Mouse (Mus musculus): ENCODE measurements around the gene Rhoh. TPM values are rescaled to one million over a fixed set of nuclear protein-coding genes. Genes with fewer than 3 reads are reported as not detected.
A peak's percentile ranks its signal among the peaks of the same experiment; 100 is the strongest.

Rhoh gene
- 100 to 1,000 TPM; 342 to 463 TPM for polyA plus RNA-seq (2017; shearing (Covaris generic))

DNA sequence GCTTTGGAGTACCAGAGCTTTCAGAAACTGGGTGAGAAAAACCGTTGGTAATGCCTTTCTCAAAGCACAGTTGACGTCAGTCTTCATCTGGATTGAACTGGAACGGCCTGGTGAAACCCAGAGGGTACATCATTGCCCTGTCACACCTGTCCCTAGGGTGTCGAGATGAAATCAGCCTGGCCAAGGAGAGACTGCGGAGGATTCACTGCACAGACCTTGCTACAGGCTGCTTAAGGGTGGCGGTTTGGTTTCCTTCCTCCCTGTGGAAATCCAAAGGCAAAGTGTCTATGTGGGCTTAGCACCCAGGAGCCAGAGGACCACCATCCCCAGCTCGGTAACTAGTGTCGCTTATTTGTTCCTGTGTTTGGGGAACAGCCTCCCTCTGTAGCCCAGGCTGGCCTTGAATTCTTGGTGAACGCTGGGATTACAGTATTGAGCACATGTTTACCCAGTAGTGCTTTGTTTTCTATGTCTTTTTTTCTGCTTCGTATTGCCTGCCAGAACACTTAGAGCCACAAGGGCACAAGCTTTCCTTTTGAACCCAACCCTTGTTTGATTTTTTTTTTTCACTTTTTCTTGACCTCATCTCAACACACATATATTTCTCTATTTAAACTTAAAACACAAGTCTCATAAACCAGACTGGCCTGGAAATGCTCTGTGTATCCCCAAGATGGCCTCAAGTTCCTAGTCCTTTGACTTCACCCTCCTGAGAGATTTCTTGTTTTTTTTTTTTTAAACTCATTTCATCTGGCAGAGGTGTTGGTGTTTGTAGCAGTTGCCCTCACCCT, at the start of gene Rhoh:
TSS of gene Rhoh (plus strand) at position 60 of the 791 bp plus-strand sequence.
- peak; percentile 9 for ATAC-seq

DNA sequence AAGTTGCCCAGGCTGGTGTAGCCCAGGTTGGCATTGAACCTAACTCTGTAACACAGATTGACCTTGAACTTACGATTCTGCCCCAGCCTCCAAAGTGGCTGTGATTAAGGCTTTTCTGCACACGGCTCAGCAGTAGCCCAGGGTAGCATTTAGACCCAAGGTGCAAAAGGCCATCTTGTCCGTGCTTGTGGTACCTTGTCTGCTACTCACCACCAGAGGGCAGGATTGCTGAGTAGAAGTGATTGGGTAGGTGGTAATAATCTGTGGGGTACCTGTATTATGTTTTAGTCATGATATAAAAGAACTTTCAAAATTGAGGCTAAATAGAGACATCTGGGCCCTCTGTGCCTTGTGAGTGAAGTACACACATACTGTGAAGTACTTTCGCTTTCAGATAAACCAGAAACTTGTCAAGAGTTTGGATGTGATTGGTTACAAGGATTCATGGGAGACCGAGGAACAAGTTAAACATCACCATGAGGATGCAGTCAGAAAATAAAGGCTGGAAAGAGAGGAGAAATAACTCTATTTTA, 37.3 kb upstream of the Rhoh start:
- peak; percentile 70 for ATAC-seq

DNA sequence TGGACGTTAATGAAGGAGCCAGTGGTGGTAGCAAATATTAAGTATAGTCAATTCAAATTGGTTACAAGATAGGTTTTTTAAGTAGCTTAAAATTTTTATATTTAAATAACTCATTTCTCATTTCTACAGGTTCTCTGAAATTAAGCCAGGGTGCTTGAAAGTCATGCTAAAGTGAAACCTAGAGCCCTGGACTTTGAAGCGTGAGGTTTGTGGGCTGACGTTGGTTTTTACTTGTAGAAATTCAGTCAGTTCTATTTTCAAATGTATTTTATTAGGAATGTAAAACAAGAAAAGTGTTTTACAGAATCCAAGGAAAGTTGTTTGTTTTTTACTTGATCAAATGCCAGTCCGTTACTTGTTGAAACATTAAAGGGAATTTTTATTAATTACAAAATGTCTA, 34.5 kb upstream of the Rhoh start:
- no peak for ATAC-seq

DNA sequence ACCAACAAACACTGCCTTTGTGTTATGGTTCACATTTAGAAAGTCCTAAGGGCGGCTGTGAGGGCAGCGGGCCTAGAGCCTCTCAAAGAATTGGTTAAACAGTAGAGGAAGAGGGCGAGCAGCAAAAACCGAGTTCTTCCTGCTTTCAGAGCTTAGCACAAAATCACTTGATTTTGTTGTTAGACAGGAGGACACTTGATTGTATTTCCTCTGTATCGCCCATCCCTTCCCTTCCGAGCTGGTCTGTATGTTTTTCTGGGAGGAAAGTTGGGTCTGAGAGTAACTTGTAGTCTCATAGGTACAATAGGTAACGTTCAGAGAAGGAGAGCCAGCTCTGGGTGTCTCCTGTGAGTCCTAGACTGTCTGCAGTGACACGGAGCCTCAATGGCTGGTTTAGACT, 33.9 kb upstream of the Rhoh start:
- peak; percentile 28 for ATAC-seq

DNA sequence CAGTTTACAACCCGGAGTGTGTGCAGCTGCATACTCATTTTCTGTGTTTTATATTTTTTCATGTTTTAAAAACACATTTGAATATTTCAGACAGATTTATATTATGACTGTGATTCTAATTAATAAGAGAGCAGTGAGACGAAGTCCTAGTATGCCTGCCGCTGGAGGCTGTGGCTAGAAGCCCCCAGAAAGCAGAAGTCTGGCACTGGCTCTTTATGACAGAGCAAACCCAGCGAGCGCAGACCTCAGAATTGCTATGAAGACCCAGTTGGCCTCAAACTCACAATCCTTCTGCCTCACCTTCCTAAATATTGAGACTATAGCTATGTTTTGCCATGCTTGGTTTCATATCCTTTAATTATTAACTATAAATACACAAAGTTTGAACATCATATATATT, 32.8 kb upstream of the Rhoh start:
- ATAC-seq, result no peak

DNA sequence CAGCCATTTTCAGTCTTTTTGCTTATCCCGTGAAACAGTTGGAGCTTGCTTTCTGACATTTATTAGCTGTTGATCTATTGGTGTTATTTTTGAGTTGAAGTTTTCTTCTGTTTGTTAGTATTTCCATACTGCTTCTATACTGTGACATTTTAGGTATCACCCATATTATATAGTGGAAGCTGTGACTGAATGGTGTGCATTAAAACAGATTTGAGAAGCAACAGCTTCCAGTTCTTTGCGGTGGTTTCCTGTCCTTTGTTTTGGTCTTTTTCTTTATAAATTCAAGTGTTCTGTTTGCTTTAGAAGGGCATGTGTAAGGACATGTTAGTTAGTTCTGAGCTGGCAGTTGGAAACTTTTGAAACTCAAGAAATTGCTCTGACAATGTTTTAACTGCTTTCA, 32.0 kb upstream of the Rhoh start:
- no peak for ATAC-seq

DNA sequence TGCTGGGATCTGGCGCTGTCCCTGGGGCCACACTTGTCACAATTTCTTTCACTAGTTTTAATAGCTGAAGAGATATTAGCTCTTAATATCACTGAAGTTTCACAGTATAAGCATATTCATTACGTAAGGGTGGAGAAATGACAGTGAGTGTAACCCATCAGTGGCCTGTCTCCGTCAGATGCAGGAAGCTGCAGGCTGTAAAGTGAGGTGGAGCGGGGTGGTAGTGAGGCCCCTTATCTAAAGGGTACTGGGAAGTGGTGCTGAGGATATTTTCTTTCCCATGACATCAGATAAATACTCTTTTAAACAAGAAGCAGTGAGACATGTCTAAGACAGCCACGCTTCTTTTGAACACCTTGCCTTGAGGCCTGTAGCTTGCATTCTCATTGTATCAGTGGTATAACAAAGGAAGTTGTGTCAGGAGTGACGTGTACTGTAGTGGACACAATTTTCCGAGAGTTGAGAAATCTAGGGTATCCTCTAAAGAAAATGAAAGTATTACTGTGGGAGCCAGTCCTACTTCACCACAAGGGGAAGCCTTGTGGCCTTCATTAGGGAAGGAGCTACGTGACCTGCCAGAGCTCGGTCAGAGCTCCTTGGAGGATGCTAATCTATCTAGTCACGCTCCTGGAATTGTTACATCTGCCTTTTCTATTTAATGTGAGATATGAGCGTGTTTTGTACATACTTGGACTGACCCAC, 28.9 kb upstream of the Rhoh start:
- peak; percentile 24 for ATAC-seq

DNA sequence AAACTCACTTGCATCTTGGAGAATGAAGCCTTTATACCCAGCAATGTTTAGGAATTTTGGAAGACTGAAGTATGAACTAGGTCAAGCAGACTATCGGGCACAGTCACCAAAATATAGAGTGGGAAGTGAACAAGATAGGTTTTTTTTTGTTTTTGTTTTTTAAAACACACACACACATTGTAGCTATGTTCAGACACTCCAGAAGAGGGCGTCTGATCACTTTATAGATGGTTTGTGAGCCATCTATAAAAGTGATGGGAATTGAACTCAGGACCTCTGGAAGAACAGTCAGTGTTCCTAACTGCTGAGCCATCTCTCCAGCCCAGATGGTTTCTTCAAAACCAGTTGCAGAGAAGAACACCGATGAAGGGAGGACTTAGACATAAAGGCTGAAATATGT, 27.9 kb upstream of the Rhoh start:
- ATAC-seq, result no peak

DNA sequence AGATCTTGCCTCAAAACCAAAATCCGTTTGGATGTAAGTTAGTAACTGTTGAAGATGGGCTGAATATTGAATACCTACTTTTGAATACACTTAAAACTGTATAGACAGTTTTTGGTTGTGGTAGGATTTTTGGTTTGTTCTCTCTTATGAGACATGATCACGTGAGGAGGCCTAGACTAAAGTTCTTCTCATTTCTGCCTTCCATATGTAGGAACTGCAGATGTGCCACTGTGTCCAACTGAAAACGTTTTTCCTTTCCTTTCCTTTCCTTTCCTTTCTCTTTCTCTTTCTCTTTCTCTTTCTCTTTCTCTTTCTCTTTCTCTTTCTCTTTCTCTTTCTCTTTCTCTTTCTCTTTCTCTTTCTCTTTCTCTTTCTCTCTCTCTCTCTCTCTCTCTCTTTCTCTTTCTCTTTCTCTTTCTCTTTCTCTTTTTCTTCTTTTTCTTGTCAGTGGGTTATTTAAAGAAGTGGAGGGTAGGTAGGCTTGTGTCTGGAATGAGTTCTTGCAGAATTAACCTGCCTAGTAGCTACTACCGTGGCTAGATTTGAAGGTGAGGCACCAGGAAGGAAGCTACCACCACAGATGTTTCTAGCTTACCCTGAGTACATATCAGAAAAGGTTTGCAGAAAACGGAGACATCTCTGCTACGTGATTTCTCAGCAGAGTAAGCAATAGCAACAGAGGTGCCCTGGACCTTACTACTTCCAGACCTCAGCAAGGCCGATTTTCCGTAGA, 27.1 kb upstream of the Rhoh start:
- ATAC-seq, result peak; percentile 50

DNA sequence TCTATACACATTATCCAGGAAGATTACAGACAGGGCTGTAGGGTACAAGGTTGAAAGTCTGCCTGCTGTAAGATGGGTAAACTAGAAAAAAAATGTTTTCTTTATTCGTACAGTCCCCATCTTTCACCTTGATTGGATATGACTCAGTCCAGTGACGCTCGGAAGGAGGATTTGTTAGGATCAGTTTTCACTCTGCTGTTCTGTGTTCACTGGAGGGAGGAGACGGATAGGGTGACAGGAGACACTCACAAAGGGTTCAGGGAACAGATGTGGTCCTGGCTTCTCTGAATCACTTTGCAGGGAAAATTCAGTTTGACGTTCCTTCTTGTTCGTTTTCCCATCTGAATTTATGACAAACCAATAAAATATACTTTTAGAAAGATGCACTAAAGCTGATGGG, 23.0 kb upstream of the Rhoh start:
- ATAC-seq, result no peak

DNA sequence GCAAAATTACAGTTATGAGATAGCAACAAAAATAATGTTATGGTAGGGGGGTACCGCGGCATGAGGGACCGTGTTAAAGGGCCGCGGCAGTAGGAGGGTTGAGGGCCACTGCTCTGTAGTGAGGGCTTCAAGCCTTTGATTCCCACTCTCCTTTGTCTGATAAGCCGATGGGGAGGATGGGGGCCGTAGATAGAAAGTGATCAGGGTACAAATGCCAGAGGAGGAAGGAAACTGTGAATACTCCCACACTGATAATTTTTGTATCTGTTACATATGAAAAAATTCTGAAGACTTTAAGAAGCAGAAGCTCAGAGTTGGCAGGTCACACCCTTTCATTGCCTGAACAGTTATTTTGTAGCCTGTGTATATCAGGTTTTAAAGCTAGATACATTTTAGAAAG, 18.1 kb upstream of the Rhoh start:
- ATAC-seq, result no peak

DNA sequence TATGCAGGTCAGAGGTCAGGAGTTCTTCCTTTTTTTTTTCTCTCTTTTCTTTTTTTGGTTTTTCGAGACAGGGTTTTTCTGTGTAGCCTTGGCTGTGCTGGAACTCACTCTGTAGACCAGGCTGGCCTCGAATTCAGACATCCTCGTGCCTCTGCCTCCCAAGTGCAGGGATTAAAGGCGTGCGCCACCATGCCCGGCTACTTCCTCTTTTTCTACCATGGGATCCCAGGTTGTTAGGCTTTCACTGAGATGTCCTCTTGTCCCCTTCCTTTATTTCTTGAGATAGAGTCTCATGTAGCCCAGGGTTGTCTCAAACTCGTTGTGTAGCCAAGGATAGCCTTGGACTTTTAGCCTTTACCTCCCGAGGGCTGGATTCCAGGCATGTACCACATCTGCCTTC, 14.5 kb upstream of the Rhoh start:
- no peak for ATAC-seq

DNA sequence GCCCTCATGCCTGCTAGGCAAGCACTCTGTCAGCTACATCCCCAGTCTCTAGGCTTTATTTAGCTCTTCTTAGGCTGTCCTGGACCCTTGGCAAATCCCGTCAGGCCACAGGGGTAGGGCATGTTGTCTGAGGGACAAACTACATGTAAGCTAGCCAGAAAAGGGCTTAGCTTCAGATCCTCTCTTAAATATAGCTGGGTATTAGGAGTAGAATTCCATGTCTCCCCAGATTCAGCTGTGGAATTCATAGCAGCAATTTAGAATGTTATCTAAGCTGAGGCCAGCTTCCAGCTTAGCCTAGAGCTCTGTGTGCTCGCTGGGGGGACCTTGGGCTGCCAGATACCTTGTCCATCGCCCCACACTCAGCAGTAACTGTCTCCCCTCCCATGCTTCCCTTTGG, 14.1 kb upstream of the Rhoh start:
- ATAC-seq, result no peak

DNA sequence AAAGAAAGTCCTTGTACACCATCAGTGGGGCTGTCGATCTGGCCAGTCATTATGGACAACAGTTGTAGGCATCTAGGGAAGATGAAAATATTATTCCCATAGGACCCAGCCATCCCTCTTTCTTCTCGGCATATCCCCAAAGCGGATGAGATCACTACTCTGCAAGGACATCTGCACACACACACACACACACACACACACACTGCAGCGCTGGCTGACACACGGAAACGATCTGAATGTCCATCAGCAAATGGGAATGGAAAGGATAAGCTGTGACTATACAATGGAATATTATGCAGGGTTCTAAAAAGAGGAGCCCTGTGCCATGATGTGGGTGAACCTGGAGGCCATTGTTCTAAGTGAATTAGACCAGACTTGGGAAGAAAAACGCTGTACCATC, 13.4 kb upstream of the Rhoh start:
- ATAC-seq, result no peak

DNA sequence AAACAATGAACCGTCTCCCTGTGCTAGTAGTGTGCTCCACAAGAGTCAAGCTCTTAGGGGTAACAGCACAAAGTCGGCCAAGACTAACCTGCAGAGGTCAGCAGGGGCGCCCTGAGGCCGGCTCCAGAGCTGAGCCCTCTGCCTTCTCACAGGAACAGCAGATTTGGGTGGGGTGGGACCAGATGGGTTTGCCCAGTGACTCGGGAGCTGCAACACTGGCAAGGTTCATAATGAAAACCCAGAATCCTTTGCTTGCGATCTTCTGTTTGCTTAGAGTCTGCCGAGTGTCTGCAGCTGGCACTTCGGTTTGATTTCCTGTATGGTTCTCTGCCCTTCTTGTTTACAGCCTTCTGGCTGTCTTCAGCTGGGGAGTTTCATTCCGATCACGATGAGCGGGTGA, 10.2 kb upstream of the Rhoh start:
- ATAC-seq, result peak; percentile 74

DNA sequence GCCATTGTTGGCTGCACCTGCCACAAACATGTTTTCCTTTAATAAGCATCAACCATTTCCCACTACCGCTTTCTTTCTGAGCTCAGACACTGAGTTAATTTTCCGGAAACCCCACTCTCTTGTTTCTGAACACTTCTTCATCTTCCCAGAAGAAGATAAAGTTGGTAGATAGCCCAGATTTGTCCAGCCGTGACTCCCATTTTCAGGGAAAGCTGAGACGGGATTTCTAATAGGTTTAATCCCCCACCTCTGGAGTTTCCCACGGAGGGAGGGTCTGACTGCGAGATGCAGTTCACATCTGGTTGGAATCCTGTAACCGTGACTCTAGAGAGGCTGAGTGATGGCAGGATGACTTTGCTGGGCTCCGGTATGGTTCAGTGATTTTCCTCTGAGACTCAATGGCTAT, 6.2 kb upstream of the Rhoh start:
- ATAC-seq, result no peak

DNA sequence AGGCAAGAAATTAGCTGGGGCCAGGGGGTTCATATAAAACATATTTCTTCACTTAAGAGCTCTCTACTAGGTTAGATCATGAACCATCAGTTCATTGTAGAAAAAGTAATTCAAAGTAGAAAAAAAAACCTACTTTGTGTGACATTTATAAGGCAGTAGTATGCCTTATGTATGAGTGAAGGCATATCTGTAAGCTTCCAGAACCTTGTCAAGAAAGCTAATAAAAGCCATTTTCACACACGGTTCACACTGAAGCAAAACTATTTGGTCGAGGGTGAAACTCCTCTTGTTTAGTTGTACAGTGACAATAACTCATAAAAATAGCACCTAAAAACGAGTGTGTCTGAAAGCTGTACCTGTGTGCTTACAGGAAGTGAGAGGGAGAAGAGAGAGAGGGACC, 5.4 kb upstream of the Rhoh start:
- ATAC-seq, result no peak

DNA sequence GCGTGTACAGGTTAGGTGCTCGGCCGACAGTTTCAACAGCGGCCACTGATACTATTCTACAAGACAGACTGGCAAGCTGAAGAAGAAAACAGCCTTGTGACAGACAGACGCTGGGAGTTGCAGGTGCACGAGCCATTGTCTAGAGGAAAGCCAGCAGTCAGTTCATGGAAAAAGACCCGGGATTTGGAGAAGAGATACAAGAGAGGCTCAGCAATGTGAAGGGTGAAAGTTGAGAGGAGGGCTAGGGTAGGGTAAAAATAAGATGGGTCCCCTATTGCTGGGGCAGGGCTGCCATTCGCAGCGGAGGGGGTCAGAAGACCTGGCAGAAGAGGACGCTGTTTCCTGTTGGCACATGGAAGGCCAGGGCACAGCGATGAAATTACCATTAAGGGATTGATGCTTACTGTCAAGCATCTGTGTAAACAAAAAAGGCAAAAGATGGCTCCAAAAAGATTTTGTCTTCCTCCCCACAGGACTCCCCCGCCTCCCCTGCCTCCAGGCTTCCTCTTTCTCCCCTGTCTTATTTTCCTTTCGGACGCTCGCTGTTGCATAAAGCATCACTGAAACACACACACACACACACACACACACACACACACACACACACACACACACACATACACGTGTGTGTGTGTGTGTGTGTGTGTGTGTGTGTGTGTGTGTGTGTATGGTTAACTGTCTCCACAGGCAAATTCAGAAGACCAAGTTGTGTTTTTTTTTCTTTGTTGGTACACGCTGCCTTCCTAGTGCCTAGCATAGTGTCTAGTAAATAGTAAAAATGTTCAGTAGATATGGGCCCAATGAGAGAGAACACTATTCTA, 4.2 kb upstream of the Rhoh start:
- ATAC-seq, result peak; percentile 19

DNA sequence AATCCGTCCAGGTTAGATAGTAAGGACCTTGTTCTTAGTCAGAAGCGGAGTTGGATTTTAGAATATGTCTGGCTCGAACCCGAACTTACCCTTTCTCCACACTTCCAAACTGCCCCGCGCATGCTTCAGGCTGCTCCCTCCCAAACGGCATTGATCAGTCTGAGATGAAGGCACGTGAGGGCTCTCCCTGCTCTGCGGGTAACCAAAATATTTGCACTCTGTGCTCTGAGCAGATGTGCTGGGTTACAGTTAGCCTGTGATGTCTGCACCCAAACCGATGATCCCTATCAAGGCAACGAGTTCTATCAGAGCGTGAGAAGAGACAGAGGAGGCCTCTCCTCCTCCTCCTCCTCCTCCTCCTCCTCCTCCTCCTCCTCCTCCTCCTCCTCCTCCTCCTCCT, 3.1 kb upstream of the Rhoh start:
- ATAC-seq, result peak; percentile 56

DNA sequence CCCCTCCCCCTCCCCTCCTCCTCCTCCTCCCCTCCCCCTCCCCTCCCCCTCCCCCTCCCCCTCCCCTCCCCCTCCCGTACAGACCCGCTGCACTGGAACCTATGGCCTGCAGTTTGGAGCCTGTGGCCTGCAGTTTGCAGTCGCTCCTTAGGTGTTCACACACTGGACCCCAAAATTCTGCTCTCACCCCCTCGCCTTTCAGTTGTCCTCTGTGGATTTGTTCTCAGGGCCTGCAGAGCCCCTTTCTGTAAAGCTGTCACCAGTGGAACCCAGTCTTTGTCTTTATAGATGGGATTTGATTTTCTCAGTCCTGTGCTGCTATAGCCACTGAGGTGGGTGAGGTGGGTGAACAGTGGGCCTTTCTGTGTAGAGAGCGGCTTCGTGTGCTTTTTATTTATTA, 2.7 kb upstream of the Rhoh start:
- no peak for ATAC-seq

DNA sequence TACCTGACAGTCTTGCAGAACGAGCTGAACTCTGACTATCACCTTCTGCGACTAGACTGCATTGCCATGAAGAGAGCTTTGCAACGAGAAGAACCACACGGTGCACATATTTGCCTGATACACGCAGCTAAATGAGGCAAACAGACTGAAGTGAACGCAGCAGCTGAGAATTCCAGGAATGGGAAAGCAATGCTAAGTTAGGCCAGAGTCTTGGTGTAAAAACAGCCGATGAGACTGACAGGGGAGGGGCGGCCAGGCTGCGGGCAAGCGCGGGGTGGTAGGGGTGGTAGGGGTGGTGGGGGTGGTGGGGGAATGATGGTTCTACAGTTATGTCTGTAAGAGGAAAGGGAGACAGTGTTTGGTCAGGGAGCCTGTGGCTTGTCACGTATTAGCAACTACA, 2.1 kb upstream of the Rhoh start:
- no peak for ATAC-seq

DNA sequence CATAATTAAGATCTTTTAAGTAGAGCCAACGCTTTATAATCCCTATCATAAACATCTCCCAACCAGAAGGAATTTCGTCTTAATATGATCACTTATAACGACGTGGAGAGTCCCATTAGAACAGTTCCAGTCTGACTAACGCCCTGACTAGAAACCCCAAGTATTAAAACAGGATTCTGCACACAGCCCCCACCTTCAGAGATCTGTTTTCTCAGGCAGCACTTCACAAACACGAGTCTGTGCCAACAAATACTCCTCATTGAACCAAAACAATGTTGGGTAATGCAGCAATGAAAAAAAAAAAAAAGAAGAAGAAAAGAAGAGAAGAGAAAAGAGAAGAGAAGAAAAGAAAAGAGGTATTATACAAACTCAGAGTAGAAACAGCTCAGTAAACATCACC, 1.6 kb upstream of the Rhoh start:
- no peak for ATAC-seq

All from CD4-positive, CD25-positive, alpha-beta regulatory T cell, adult 4 months (primary cell).